Mouse (Mus musculus) retina, embryonic 14.5 days (tissue): ENCODE data around the gene Dync1h1.
"Not testable (repeated sequence)": the region's sequence is repeated elsewhere in the genome, so short reads cannot be mapped to it uniquely, and the experiment has no call there.

Source experiments
- DNase-seq: peaks from one replicate; pipeline ENCODE4 v3.0.0-alpha.2; 2015; ENCODE audit warnings: low spot score

Gene Dync1h1

DNA sequence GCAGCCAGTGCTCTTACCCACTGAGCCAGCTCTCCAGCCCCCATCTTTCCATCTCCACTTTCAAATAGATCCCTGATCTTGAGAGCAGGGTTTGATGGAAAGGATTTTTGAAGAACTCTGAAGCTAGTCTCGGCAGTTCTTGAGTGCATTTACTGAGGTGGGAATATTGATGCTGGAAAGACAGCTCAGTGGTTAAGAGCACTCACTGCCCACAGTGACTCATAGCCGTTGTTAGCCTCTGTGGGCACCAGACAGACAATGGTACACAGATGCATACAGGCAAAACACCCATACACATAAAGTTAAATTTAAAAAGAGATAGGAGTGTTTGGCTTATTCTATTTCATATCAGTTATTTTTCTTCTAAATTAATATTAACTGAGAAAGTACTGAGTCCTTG, 5.4 kb downstream of the Dync1h1 start:
- DNase-seq, result no peak

DNA sequence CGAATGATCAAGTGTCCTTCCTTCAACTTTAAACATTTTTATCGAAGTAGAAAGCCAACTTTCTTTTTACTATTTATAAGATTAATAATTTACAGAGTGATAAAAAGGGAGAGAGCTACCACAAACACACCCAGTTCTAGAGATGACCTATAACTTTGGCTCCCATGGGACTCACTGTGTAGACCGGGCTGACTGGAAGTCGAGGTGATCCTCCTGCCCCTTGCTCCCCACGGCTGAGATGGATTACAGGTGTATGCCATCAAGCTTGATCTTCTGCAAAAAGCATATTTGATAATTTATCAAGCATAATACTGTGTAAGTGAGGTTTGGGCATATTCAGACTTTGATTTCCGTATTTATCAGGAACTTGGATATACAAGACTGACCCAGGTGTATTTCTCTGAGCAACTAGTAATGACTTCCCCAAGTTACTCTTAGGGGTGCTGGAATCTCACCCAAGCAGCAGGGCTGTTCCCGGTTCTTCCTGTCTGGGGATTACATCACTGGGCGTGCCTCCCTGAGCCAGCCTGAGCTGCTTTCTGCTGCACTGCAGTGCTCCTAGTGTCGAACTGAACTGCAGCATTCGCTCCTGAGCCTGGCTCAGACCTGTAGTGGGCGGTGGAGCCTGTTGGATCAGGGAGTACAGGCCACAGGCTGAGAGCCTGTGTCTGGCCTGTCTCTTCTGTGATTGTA, 7.4 kb downstream of the Dync1h1 start:
- peak; percentile 15 for DNase-seq

DNA sequence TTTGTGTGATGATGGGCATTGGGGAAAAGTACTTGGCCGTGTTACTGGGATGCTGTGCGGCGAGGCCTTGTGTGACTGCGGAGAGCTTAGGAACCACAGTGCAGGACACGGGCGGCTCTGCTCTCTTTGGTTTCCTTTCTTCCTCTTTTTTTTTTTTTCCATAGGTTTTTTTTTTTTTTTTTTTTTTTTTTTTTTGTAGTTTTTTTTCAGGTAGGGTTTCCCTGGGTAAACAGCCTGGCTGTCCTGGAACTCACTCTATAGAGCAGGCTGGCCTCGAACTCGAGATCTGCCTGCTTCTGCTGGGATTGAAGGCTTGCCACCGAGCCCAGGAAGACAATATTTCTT, 7.9 kb downstream of the Dync1h1 start:
- DNase-seq, result no peak

DNA sequence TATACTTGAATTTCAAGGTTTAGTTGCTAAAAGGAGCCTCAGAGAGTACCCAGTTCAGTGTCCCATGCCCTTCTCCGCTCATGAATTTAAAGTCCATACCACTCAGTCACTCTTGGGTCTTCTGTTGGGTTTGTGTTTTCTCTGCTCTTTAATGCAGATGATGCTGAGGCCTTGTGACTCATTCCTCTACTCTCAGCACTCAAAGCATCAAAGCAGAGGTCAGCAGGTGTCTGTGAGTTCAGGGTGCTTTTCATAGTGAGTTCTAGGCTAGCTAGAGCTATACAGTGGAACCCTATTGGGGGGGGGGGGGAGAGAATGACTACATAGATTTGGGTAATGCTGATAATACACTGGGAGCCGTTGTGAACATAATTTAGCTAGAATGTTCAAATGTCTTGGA, 9.5 kb downstream of the Dync1h1 start:
- no peak for DNase-seq

DNA sequence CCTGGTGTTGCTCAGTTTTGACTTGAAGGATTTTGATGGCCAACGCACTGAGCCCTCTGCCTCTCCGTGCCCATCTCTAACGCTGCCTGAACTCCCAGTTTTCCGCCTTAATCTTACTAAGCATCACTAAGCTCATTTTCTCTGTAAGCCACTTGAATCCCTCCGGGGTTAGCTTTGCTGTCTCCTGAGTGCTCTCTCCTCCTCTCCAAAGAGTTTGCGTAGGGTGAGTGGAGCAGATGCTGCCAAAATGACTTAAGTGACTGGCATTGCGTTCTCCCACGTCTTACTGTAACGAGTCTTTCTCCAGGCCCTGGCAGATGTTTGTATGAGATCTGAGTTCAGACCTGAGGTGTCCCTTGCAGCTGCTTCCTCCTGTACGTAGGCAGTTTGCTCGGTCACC, 28.8 kb downstream of the Dync1h1 start:
- DNase-seq, result no peak

DNA sequence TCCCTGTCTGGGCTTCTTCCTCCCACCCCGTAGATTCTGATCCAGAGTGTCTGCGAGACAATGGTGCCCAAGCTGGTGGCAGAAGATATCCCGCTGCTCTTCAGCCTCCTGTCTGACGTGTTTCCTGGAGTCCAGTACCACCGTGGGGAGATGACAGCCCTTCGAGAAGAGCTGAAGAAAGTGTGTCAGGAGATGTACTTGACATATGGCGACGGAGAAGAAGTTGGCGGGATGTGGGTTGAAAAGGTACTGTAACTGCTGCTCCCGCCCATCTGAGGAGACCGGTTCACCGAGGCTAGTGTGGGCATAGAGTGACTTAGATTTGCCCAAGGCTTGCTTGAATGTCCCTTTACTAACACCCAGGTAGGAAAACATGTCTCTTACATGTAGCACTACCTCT, 35.0 kb downstream of the Dync1h1 start:
- no peak for DNase-seq

DNA sequence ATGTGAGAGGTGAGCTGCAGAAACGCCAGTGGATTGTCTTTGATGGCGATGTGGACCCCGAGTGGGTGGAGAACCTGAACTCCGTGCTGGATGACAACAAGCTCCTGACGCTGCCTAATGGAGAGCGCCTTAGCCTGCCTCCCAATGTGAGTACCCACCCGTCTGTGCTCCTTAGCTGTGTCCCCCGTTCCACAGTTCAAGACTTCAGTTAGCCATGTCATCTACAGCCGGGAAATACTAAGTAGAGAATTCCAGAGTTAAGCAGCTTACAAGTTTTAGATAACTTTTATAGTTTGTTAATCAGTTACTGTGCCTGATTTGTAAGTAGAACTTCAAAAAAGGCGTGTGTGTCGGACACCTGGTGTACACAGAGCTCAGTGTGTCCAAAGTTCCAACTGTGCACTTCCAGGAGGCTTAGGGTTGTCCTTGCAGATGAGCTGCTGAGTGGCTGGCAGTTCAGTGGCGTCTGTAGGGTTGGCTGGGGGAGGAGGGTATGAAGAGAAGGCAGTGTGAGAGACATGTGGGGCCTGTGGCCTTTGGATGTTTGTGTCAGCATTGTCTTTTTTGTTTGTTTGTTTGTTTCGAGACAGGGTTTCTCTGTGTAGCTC, 36.4 kb downstream of the Dync1h1 start:
- no peak for DNase-seq

DNA sequence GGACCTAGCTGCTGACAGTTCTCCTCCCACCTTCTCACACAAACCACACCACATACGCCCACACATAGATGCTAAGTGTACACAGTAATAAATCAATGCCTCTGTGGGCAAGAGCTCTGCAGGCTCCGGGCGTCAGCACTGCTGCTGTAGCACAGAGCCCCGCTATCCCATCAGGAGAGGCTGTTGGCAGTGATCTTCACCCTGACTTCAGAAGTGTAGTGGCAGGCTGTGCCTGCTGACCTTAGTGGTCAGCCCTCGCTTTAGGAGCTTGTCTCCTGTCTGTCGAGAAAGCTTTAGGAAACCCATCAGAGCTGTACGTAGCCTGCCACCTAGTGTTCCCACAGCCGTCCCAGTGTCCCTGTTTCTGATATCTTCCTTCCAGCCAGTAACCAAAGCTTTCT, 49.0 kb downstream of the Dync1h1 start:
- no peak for DNase-seq

DNA sequence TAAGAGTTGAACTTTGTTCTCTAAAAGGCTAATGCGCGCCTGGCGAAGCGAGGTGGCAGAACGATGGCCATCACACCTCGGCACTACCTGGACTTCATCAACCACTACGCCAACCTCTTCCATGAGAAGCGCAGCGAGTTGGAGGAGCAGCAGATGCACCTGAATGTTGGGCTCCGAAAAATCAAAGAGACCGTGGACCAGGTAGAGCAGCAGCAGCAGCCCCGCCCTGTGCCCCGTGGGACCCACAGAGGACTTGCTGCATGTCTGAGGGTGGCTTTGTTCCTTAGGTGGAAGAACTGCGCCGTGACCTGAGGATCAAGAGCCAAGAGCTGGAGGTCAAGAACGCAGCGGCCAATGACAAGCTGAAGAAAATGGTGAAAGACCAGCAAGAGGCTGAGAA, 50.2 kb downstream of the Dync1h1 start:
- DNase-seq, result no peak

DNA sequence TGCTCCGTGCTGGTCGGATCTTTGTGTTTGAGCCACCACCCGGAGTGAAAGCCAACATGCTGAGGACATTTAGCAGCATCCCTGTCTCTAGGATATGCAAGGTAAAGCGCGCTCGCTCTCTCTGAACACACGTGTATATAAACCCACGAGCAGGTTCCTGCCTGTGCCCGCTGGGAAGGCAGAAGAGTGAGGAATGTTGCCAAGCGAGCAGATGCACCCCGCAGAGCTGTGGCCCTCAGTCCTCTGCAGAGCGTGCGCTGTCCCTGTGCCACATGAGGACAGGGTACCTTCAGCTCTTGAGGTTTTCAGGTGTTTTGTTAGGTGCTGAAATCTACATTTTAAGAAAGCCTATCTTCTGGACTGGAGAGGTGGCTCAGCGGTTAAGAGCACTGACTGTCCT, 60.5 kb downstream of the Dync1h1 start:
- no peak for DNase-seq

DNA sequence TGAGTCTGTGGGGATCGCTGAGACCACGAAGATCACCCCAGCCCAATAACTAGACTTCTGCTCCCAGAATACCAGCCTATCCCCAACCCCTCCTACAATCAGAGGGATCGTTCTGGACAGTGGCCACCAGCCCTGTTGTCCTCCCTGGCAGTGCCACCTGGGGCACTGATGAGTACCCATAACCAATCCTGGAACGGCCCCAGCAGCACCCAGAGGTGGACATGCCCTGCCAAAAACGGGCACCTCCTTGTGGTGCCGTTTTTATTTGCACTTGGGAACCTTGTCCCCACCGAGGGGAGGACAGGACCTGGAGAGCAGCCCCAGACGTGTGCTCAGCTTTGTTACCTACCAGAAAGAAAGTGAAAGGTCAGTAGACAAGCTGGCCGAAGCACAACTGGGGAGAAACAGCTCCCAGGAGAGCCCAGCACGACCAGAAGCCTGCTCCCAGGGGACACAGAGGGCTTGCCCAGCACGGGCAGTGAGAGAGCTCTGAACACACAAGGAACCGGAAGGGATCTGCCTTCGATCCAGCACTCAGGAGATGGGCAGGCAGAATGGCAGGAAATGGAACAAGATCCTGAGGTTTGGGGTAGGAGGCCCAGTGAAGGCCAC, 66.3 kb downstream of the Dync1h1 start:
- no peak for DNase-seq

DNA sequence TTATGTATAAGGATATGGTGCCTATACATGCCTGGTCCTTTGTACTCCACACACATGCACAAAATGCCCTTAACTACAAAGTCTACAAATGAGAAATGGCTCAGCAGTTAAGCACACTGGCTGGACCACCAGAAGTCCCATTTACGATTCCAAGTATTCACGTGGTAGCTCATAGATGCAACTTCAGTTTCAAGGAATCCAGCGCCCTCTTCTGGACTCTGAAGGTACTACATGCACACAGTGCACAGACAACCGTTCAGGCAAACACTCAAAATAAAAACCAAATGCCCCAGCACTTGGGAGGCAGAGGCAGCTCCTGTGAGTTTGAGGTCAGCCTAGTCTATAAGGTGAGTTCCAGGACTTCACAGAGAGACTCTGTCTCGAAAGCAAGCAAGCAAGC, 73.0 kb downstream of the Dync1h1 start:
- DNase-seq, result peak; percentile 56

DNA sequence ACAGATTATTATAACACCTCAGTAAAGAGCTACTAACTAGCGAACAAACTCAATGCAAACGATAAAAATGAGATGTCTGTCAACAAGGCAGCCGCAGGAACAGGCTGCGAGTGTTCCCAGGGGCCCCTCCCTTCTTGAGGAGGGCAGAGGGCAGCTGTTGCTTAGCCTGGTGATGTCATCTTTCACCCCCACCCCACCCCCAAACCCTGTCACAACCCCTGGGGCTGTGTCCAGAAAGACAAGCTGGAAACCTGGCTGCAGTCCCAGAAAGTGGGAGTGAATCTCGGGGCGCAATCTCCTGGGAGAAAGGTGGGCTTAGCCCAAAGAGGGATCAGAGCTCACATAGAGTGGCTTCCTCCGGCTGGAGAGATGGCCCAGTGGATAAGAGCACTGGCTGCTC, 79.9 kb downstream of the Dync1h1 start:
- DNase-seq, result no peak

DNA sequence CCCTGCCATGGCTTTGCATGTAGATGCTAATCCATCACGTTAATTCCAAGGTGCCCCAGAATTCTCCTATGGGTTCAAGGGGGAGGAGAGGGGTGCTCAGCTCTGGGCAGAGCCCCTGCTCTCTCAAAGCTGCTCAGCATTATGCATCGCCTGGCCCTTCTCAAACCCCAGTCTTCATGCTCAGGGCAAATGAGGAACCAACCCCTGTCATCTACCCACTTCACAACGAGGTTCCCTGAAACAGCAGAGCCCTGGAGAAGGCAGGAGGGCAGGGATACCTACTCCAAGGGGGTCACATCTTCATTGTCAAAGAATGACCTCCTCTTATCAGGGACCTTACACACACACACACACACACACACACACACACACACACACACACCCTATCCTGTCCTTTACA, 80.6 kb downstream of the Dync1h1 start:
- no peak for DNase-seq

DNA sequence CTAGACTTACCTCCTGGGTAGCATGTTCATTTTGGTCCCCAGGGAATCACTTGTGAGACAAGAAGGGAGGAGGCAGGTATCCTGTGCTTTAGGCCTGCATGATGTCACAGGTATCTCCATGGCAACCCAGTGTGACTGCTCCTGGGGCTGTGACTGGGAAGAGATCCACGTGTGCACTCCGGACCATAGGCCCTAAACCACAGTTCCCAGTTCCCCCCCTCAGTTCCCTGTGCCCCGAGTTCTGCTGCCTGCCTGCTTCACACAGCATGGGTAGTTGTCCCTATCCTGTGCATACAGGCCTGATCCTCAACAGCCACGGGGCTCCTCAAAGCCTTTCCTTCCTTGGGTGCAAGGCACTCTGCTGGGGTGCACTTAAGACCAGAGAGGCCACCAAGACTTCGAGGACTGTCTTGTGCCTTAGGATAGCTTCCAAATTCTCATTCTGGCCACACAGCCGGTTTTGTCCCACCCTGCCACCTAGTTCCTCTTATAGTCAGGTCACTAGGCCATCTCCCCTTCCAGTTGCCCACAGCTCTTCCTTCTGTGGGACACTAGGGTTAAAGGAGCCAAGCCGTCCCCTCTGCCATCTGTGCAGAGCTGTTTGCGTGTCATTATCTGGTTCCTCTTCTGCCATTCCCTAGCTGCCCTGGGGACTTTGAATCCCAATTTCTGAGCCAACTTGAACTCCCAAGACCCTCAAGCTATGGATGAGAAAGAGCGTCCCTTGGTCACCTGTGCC, 81.5 kb downstream of the Dync1h1 start, which contains the start of gene 1700001K19Rik:
1700001K19Rik (minus strand) TSS at position 59 of the 739 bp plus-strand sequence.
- DNase-seq, result no peak

DNA sequence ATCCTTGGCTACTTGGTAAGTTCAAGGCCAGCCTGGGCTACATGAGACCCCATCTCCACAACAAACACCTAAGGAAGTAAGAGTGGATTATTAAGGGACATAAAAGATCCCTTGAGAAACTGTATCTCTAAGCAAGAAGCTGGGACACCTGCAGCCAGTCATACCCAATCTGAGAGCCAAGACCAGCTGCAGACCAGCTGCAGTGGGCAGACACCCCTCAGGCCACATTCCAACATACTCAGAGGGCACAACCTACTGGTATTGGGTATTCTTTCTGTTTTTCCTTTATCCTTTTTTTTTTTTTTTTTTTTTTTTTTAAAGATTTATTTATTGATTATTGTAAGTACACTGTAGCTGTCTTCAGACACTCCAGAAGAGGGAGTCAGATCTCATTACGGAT, 82.3 kb downstream of the Dync1h1 start:
- DNase-seq, result no peak

DNA sequence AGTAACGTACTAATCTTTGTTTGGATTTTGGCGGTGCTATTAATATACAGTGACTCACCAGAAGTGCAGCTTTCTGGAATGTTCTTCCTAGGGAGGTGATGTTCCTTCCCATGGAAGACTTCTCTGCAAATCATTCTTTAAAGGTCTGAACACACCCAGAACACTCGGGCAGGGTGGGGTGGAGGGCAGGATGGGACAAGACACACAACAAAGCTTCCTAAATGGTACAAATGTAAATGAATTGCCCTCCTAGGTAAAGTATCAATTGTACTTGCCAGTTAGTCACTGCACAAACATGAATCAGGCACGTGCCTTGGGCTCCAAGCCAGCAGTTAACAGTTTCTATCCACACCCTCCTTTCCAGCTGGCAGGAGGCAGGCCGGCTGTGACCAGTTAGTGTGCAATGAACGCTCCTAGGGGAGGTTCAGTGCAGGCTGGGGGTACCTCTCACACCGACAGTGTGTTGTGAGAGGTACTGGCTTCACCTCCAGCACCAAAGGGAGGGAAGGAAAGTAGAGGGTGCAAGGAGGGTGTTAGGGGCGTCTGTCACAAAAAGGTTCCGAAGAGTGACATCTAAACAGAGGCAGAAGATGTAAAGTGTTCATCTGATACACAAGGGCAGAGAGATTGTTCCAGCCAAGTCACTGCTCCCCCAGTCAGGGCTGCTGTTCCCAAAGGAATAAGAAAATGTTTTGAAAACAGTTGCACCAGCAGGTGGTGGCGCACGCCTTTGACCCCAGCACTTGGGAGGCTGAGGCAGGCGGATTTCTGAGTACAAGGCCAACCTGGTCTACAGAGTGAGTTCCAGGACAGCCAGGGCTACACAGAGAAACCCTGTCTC, 86.9 kb downstream of the Dync1h1 start:
- DNase-seq, result no peak

DNA sequence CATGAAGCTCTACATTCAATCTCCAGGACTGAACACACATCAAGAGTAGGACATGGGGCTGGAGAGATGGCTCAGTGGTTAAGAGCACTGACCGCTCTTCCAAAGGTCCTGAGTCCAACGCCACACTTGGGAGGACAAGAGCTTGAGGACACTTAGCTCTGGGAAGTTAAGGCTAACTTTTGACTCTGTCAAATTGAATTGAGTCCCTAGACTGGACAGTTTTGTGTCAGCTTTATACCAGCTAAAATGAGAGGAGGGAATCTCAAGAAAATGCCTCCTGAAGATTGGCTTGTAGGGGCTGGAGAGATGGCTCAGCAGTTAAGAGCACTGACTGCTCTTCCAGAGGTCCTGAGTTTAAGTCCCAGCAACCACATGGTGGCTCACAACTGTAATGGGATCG, 87.7 kb downstream of the Dync1h1 start:
- DNase-seq, result not testable (repeated sequence)

DNA sequence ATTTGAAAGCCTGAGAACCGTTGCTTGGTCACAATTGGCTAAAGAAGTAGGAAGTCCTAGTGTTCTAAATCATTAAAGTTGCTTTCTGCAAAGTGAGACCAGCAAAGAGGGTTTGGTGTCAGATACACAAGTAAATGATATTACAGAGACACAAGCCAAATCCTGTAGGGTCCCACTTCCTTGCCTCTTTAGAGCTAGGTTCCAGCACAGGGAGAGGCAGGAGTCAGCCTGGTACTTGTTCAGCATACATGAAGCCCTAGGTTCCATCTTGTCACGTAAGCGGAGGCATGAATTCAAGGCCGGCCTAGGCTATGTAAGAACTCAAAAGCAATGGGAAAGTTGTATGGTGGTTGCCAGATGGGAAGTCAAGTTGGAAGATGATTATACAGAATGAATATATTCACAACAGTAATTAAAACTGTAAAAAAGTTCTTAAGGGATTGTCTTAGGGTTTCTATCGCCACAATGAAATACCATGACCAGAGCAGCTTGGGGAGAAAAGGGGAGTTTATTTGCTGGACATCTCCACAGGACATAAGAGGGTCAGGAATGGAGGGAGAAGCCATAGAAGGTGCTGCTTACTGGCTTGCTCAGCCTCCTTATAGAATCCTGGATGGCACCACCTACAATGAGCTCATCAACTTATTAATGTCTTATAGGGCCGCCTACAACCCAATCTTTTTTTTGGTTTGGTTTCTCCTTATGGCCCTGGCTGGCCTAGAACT, 88.8 kb downstream of the Dync1h1 start:
- no peak for DNase-seq

DNA sequence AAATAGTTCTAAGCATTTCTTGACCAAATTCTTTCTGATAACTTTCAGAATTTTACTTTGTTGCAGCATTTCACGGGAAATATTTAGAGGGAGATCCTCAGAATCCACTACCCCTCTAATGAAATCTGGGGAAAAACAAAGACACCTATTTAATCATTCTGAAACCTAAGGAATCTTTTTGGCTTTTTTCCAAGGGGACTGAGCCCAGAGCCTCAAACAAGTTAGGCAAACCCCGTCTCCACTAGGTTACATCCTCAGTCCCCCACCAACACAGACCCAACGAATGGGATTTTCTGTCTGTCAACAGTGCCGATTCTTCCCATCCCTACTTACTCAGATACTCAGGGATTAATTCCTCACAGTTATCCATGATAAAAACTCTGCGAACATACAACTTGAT, 92.1 kb downstream of the Dync1h1 start:
- not testable (repeated sequence) for DNase-seq

DNA sequence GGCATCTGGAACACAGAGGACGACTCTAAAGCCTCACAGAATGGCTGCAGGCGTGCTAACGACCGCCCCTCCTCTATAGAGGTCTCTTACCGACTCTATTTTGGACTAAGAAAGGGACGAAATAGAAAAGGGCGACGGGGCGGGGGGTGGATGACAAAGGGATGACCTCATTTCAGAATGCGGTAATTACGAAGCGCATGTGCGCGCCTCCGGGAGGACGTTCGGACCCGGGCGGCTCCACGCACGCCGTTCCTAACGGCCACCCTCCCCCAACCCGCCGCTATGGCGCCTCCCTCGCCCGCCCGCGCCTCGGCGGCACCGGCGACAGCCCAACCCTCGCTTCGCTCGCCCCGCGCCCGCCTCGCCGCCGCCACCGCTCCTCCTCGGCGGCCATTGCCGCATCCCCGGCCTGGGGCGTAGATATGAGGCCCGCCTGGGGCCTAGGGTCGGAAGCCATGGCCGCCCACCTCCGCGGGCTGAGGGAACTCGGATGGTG, 94.5 kb downstream of the Dync1h1 start:
- peak; percentile 72 for DNase-seq
